Mouse (Mus musculus) bone marrow macrophage, adult 2 months (primary cell): ENCODE data around the gene Bcl9.

Experiments
- CTCF ChIP-seq: IDR thresholded peaks from 2 replicates; pipeline ENCODE4 v1.5.1; 2012; ENCODE audit warnings: low read depth, mild to moderate bottlenecking, low read length, moderate library complexity
- POLR2A ChIP-seq: IDR thresholded peaks from 2 replicates; pipeline ENCODE4 v1.6.1; 2012; ENCODE audit warnings: mild to moderate bottlenecking, low read depth, low read length, borderline replicate concordance

DNA sequence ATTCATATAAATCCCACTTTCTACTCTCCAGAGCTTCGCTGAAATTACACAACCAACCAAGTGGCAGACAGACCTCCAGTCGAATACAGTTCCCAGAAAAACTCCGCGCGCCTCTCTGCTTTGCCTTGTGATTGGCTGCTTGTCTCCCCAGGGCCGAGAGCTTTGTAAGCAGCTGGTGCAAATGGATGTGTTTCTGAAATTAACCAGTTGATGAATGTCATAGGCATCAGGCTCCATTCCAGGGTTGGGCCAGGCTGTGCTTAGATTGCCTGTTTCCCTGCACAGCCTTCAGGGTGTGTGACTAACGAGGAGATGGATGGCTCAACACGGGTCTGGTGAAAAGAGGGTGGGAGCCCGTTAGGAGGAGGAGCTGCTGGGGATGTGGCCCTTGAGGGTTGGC is 36.9 kb upstream of the Bcl9 start:
- no peak for TF ChIP-seq POLR2A
- TF ChIP-seq CTCF, result no peak
